Mouse (Mus musculus): Measurements from ENCODE around the gene Prrxl1.

- TF ChIP-seq CTCF (IDR thresholded peaks at IDR 0.05; ENCODE audit: borderline replicate concordance, insufficient read depth, low read length), result no peak
- no peak for TF ChIP-seq POLR2A (IDR thresholded peaks at IDR 0.05; ENCODE audit: low read depth, low read length)
Observed at GRCm38 (mm10) chr14:32627271-32627670, 28.1 kb downstream of the Prrxl1 start.
